Mouse (Mus musculus) cerebellum, adult 2 months (tissue): ENCODE results near the gene Fras1. TPM values are rescaled to one million over a fixed set of nuclear protein-coding genes. Genes with fewer than 3 reads are reported as not detected.

Experiments used
- DNase-seq, 2 experiments: peaks; one replicate each; pipeline ENCODE4 v3.0.0; 2021
- H3K27ac ChIP-seq: fragments of 200-500 bp; 2 replicates; pipeline ENCODE4 v1.5.1; 2012; ENCODE audit warnings: low read length, control low read depth, inconsistent platforms; ENCODE audit not compliant: insufficient read depth
- H3K27me3 ChIP-seq: fragments of 200-500 bp; 2 replicates; pipeline ENCODE4 v1.6.1; 2012; ENCODE audit warnings: inconsistent platforms, mild to moderate bottlenecking, low read length, moderate library complexity; ENCODE audit not compliant: control insufficient read depth, insufficient read depth
- H3K4me1 ChIP-seq: fragments of 200-500 bp; 2 replicates; pipeline ENCODE4 v1.6.1; 2011; ENCODE audit warnings: low read length; ENCODE audit not compliant: control insufficient read depth, insufficient read depth
- H3K4me3 ChIP-seq: fragments of 200-500 bp; replicated peaks from 2 replicates; pipeline ENCODE3; 2011; ENCODE audit warnings: mild to moderate bottlenecking, low read depth, low read length, control low read depth; ENCODE audit not compliant: insufficient read depth
- CTCF ChIP-seq: fragments of 200-500 bp; IDR thresholded peaks from 2 replicates; pipeline ENCODE4 v1.5.1; 2011; ENCODE audit warnings: low read depth, mild to moderate bottlenecking, control low read depth, low read length, moderate library complexity, borderline replicate concordance; ENCODE audit not compliant: insufficient read depth
- POLR2A ChIP-seq: fragments of 200-500 bp; IDR thresholded peaks from 2 replicates; pipeline ENCODE4 v1.6.1; 2011; ENCODE audit warnings: low read length, control low read depth, borderline replicate concordance; ENCODE audit not compliant: insufficient read depth
- WGBS: fragments of 180-500 bp; shearing (Covaris S2); methylation state at CpG from one replicate; pipeline ENCODE4 v1.1.7; 2018; 5-methylcytosine and 5-hydroxymethylcytosine counted together
- polyA plus RNA-seq: library from polyadenylated mRNA; depleted of rRNA; stranded (reverse); fragments of >200 nt; gene quantifications from 2 replicates; pipeline ENCODE4 v1.2.3, GENCODE M21; 2012; rRNA removed

The Fras1 gene
- polyA plus RNA-seq = 1.1 and 1.2 TPM in 2 replicates

- DNase-seq = peak in 1 of 2 experiments; percentile 7
- Histone ChIP-seq H3K4me3 (peak within 1 kb of the TSS; percentile 24), H3K4me1 (peaks cover 7% of the 10 kb centered on the region), H3K27me3 (peaks cover 3% of the 10 kb centered on the region), H3K27ac (no peak within 1 kb of the TSS)
- WGBS = 1% methylated on average over 16 of the region's 16 CpGs
- TF ChIP-seq POLR2A = no peak
- no peak for TF ChIP-seq CTCF
Measured at GRCm38 (mm10) chr5:96373567-96373985, at the start of gene Fras1. TSS of gene Fras1 (plus strand) at chr5:96373955.

- WGBS = 90% methylated on average over 25 of the region's 25 CpGs
- TF ChIP-seq CTCF = no peak
- no peak for TF ChIP-seq POLR2A
- H3K27me3 ChIP-seq = no peaks in the 10 kb centered on the region
- no peak overlapping the region for H3K27ac ChIP-seq
- no peak for DNase-seq
- no peak overlapping the region for H3K4me3 ChIP-seq
- no peaks in the 10 kb centered on the region for H3K4me1 ChIP-seq
Measured at GRCm38 (mm10) chr5:96331048-96331737, 42.6 kb upstream of the Fras1 start.

GRCm38 (mm10) chr5:96331738-96332070 is 42.1 kb upstream of the Fras1 start:
- WGBS = 86% methylated on average over 5 of the region's 5 CpGs
- H3K4me1 ChIP-seq = no peaks in the 10 kb centered on the region
- no peak overlapping the region for H3K27ac ChIP-seq
- no peak for DNase-seq
- H3K27me3 ChIP-seq = no peaks in the 10 kb centered on the region
- H3K4me3 ChIP-seq = no peak overlapping the region
- TF ChIP-seq POLR2A (no peak), CTCF (no peak)

GRCm38 (mm10) chr5:96333963-96334362 is 39.8 kb upstream of the Fras1 start:
- Histone ChIP-seq H3K27ac (no peak overlapping the region), H3K4me1 (no peaks in the 10 kb centered on the region), H3K4me3 (no peak overlapping the region), H3K27me3 (no peaks in the 10 kb centered on the region)
- DNase-seq = no peak
- WGBS = 61% methylated on average over 3 of the region's 3 CpGs
- TF ChIP-seq CTCF (no peak), POLR2A (no peak)

- H3K27me3 ChIP-seq = no peaks in the 10 kb centered on the region
- no peak overlapping the region for H3K27ac ChIP-seq
- no peak for TF ChIP-seq CTCF
- no peak for TF ChIP-seq POLR2A
- no peak overlapping the region for H3K4me3 ChIP-seq
- H3K4me1 ChIP-seq = no peaks in the 10 kb centered on the region
- 92% methylated on average over 6 of the region's 6 CpGs for WGBS
- DNase-seq = no peak
Measured at GRCm38 (mm10) chr5:96340564-96340963, 33.2 kb upstream of the Fras1 start.

- Histone ChIP-seq H3K4me1 (no peaks in the 10 kb centered on the region), H3K4me3 (no peak overlapping the region), H3K27me3 (no peaks in the 10 kb centered on the region), H3K27ac (no peak overlapping the region)
- TF ChIP-seq CTCF (no peak), POLR2A (no peak)
- DNase-seq = no peak
- WGBS = 43% methylated on average over 2 of the region's 2 CpGs
Measured at GRCm38 (mm10) chr5:96344983-96345382, 28.8 kb upstream of the Fras1 start.

GRCm38 (mm10) chr5:96351963-96352362 is 21.8 kb upstream of the Fras1 start:
- no peak for DNase-seq
- Histone ChIP-seq H3K4me1 (no peaks in the 10 kb centered on the region), H3K27me3 (no peaks in the 10 kb centered on the region), H3K4me3 (no peak overlapping the region), H3K27ac (no peak overlapping the region)
- TF ChIP-seq CTCF (no peak), POLR2A (no peak)

GRCm38 (mm10) chr5:96363950-96364349 is 9.8 kb upstream of the Fras1 start:
- no peaks in the 10 kb centered on the region for H3K27me3 ChIP-seq
- TF ChIP-seq CTCF (no peak), POLR2A (no peak)
- 63% methylated on average over 4 of the region's 4 CpGs for WGBS
- no peak for DNase-seq
- no peak overlapping the region for H3K27ac ChIP-seq
- no peaks in the 10 kb centered on the region for H3K4me1 ChIP-seq
- H3K4me3 ChIP-seq = no peak overlapping the region
